Mouse (Mus musculus): ENCODE measurements at regions not wholly inside any gene's neighbourhood (a gene's known extent, or its start where the extent isn't known, plus 50 kb on each side); places are given as distances from the start of the nearest gene placed in this dataset.

- DNase-seq: no peak
Observed at GRCm38 (mm10) chr1:104424796-104425195, 343.5 kb upstream of the Cdh20 start.

GRCm38 (mm10) chr1:104425307-104425706, 343.0 kb upstream of the Cdh20 start:
- no peak for DNase-seq

- DNase-seq: no peak
Observed at GRCm38 (mm10) chr1:104449678-104450077, 318.7 kb upstream of the Cdh20 start.

GRCm38 (mm10) chr1:104468571-104468970, 299.8 kb upstream of the Cdh20 start:
- DNase-seq: no peak

GRCm38 (mm10) chr1:104479757-104480156, 288.6 kb upstream of the Cdh20 start:
- DNase-seq: peak; percentile 1
